Mouse (Mus musculus) cerebral cortex, adult 2 months (tissue): ENCODE results near the gene Il9r.

Experiments used
- WGBS: fragments of 180-500 bp; shearing (Covaris S2); methylation state at CpG from one replicate; pipeline ENCODE4 v1.1.7; 2018; 5-methylcytosine and 5-hydroxymethylcytosine counted together

Gene Il9r

GRCm38 (mm10) chr11:32225222-32226104 is 25.4 kb upstream of the Il9r start:
- 54% methylated on average over 7 of the region's 7 CpGs for WGBS

- WGBS, result 30% methylated on average over 4 of the region's 4 CpGs
These were observed 24.5 kb upstream of the Il9r start for GRCm38 (mm10) chr11:32224468-32225139.

DNA sequence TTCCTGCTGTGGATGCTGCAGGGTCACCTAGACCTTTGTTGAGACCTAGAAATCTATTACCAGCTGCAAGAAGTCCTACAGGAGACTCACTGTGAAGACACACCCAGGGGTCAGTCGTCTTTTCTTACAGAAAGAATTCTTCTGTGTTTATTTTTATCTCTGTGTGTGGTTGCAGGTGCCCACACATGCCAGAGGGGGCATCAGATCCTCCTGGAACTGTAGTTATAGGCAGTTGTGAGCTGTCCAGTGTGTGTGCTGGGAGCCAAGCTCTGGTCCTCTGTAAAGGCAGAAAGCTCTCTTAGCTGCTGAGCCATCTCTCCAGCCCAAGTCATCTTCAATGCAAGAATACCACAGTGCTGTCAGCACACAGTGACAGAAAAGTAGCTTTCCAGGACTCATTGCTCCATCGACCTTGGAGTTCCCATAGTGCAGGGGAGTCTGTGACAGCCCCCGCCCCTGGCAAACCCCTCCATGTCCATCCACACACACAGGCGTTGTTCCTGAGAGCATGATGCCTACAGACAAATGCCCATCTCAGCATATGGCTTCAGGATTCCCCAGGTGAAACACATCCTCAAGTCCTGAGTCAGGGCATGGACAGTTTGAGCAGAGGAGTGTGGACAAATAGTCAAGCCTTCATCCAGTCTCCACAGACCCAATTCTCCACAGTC is 23.4 kb upstream of the Il9r start:
- WGBS, result 80% methylated on average over 4 of the region's 4 CpGs

GRCm38 (mm10) chr11:32222570-32223194 is 22.6 kb upstream of the Il9r start:
- WGBS, result 19% methylated on average over 21 of the region's 21 CpGs

DNA sequence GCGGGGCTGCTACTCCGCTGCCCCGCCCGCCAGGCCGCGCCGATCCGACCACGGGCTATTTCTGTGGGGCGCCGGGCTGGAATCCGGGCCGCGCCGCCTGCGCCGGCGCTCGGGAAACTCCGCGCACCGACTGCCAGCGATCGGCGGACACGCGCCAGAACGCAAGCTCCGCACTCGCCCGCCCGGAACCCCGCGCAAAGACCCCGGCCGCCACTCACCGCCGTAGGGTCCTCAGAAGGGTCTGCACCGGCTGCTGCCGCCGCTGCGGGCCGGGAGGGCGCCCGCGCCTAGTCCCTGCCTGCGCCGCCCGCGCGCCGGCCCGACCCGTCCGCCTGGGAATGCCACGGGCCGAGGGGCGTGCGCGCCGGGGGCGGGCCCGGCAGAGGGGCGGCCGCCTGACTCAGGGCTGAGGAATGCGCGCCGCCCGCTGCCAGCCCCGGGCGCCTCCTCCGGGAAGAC is 21.9 kb upstream of the Il9r start, which contains the start of gene Rhbdf1:
Rhbdf1 (minus strand) TSS at position 350 of the 459 bp plus-strand sequence.
- WGBS, result under 1% methylated on average over 71 of the region's 72 CpGs

- 4% methylated on average over 46 of the region's 46 CpGs for WGBS
These were observed 21.3 kb upstream of the Il9r start for GRCm38 (mm10) chr11:32221225-32221950.

- whole genome bisulfite sequencing, result 68% methylated on average over 10 of the region's 10 CpGs
These were observed 20.6 kb upstream of the Il9r start for GRCm38 (mm10) chr11:32220607-32221224.

DNA sequence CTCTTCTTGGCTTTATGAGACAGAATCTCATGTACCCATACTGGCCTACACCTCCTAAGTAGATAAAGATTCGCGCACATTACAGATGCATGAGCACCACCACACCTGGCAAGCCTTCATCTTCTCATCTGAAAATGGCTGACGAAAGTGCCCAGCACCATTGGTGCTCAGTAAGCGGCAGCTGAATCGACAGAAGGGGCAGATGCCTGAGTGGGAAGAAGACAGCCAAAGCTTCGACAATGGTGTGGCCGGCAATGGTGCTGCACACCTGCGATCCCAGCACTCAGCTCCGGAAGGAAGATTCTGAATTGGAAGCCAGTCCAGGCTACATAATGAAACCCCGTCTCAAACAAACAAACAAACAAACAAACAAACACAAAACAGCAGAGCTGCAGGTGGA is 19.2 kb upstream of the Il9r start:
- WGBS, result 61% methylated on average over 10 of the region's 10 CpGs

DNA sequence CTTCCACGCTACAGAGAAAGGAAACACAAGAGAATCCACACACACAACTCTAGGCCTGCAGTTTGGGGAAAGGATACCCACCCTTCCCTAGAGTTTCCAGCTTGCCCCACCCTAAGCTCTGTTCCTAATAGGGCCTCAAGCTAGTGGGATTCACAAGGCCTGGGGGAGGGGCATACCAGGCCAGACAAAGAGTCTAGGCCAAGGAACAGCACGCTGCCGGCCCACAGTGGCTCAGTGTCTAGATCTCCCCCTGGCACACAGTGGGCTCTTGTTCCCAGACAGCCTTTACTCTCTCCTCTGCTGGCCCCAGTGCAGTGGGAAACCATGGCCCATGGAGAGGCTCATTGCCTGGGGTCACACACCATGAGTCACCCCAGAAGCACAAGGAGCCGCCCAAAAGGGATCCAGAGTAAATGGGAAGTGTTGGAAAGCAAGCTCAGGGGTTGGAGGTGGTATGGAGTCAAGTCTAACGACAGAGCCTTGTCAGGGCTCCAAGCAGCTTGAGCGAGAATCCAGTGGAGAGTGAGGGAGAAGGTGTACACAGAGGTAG is 18.5 kb upstream of the Il9r start:
- WGBS, result 63% methylated on average over 6 of the region's 6 CpGs

GRCm38 (mm10) chr11:32216851-32217250 is 16.8 kb upstream of the Il9r start:
- 25% methylated on average over 8 of the region's 8 CpGs for WGBS

- 93% methylated on average over 18 of the region's 18 CpGs for WGBS
These were observed 15.5 kb upstream of the Il9r start for GRCm38 (mm10) chr11:32215372-32216162.

DNA sequence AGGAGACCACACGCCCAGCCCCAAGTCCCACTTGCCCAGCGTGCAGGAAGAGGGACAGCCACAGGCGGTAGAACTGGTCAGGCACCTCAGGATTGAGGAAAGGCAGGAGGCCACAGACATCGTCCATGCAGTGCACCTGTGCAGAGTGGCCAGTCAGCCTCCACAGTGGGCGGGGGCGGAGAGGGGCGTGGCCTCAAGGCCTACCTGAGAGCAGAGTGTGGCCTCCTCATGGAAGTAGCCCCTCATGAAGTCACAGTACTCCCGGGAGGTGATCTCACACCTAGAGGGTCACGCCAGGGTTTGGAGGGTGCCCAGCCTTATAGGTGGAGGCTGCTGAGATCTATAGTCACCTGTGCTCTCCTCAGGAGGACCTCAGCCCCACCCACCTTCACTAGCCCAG is 10.5 kb upstream of the Il9r start:
- 94% methylated on average over 9 of the region's 9 CpGs for WGBS

- under 1% methylated on average over 52 of the region's 52 CpGs for WGBS
These were observed 5.2 kb upstream of the Il9r start, which contains the start of gene Snrnp25 for GRCm38 (mm10) chr11:32205058-32205873. Snrnp25 (plus strand) TSS chr11:32205415.

DNA sequence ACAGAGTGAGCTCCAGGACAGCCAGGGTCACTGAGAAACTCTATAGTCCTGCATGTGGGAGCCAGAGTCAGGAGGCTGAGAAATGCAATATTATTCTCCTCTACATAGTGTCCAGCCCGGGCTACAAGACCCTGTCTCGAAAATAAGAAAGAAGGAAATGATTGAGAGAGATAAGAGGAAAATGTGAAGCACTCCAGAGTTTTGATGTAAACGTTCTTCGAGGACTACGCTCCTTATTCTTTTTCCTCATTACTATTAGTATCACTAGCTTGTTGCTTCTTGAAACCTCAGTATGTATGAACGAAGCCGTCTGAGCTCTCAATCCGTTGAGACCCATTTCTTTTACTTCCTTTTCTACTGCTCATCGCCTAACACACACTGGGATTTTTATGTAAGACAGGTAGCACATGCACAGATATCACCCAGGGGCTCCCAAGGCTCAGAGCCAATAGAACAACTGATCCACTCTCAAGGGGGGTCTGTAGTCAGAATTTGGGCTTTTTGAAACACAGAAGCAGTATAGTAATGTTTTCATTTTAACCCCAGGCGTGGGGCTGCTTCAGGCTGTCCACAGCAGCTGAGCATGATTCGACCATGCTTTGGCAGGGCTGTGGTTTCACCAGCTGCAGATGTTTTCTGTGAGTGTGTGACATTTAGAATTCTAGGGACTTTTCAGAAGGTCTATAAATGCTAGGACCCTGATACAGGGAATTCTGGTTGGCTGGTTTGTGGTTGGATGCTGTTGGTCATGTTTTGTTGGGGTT is 2.0 kb upstream of the Il9r start:
- 77% methylated on average over 11 of the region's 11 CpGs for WGBS

GRCm38 (mm10) chr11:32200992-32201391 is 913 bp upstream of the Il9r start:
- 91% methylated on average over 1 of the region's 1 CpGs for WGBS

DNA sequence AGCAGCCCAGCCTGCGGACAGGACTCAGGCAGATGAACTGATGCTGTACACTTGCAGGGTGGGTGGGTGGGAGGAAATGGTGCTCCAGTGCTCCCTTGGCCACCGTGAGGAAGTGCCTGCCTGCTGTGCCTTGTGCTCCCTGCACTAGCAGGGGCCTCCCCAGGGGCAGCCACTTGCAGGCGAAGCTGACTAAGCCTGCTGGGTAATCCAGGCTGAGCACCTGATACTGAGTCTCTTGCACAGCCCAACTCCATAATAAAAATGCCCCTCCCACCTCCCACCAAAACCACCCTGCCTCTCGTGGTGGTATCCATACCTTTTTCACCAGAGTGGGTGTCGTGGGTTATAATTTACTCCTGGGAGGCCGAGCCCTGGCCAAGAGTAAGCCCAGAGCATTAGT is 849 bp downstream of the Il9r start:
- 61% methylated on average over 6 of the region's 6 CpGs for WGBS

GRCm38 (mm10) chr11:32198256-32198955 is 1.7 kb downstream of the Il9r start:
- 77% methylated on average over 14 of the region's 14 CpGs for WGBS
